Mouse (Mus musculus): ENCODE data around the gene Smtnl2. TPM values are rescaled to one million over a fixed set of nuclear protein-coding genes. Genes with fewer than 3 reads are reported as not detected.
A peak's percentile ranks its signal among the peaks of the same experiment; 100 is the strongest.
"Not testable (repeated sequence)": the region's sequence is repeated elsewhere in the genome, so short reads cannot be mapped to it uniquely, and the experiment has no call there.

The Smtnl2 gene
- polyA plus RNA-seq, 1 experiment, result 20.3 TPM

DNA sequence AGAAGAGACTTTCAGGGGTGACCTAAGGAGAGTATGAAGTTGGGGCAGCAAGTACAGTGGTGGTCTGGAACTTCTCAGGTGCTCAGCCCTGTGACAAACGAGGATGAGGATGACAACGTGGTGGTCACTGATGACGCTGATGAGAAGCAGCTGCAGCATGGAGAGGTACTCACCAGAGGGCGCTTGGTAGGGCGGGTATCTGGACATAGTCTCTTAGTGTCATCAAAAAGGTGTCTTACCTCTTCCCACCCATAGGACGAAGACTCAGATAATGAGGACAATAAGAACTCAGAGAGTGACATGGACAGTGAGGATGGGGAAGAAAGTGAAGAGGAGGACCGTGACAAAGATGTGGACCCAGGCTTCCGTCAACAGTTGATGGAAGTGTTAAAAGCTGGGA is 36.0 kb upstream of the Smtnl2 start:
- WGBS, result 84% methylated on average over 8 of the region's 8 CpGs
- no peak overlapping the region for H3K27ac ChIP-seq (ENCODE audit: insufficient read depth, low read depth, low read length)
- DNase-seq, result no peak
- H3K4me1 ChIP-seq (ENCODE audit: control insufficient read depth, insufficient read depth, low read length), result 0 out of 2 replicates have a peak, but pooled peaks cover under 1% of the 10 kb centered on the region
- H3K36me3 ChIP-seq (ENCODE audit: control insufficient read depth, insufficient read depth, low read length), result no peaks in the 10 kb centered on the region; the same call in 1 of the 2 replicates
- no peak for TF ChIP-seq POLR2A (IDR thresholded peaks at IDR 0.05; ENCODE audit: low read depth, low read length)
- TF ChIP-seq CTCF (conservative IDR thresholded peaks at IDR 0.05; ENCODE audit: insufficient read depth, insufficient read length, low read depth, low read length), result 0 out of 2 replicates have a peak, but pooled peaks have one; percentile 14
- no peaks in the 10 kb centered on the region for H3K27me3 ChIP-seq (replicated peaks; ENCODE audit: control insufficient read depth, insufficient read depth, low read length)
- H3K4me3 ChIP-seq (ENCODE audit: insufficient read depth, low read depth, low read length), result no peak overlapping the region

DNA sequence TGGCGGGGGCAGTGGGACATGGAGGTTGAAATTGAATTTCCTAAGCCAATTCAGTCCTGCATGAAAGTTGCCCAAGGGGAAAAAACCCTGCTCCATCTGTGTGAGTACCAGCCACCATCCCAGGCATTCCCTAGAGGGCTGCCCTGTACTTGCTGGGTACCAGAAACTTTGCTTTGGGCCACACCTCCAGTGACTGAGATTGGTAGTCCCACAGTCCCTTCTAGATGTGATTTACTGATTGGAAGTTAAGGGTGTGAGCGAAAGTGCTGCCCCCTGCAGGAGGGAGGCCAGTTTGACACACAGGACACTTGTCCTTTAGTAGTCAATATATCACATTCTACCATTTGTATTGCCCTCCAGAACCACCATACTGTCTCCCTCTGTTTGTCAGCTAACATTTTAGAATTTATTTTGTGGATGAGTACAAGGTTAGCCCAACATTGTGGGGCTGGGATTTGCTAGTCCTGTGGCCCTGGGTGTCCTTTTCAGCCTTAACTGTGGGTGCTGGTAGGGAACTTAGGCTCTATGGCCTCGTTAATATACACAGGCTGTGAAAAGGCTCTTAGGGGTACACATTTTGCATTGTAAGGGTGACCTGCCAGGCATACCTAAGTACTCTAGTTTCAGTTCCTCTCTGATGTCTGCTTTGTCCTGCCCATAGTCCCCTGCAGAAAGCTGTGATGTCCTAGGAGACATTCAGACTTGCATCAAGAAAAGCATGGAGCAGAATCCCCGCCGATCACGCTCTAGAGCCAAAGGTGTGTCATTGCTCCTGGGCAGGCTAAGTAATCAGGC is 35.0 kb upstream of the Smtnl2 start:
- 89% methylated on average over 6 of the region's 6 CpGs for WGBS
- no peaks in the 10 kb centered on the region; the same call in 1 of the 2 replicates for H3K36me3 ChIP-seq (ENCODE audit: control insufficient read depth, insufficient read depth, low read length)
- peaks cover 9% of the 10 kb centered on the region; the same call in 1 of the 2 replicates for H3K4me1 ChIP-seq (ENCODE audit: control insufficient read depth, insufficient read depth, low read length)
- TF ChIP-seq CTCF (conservative IDR thresholded peaks at IDR 0.05; ENCODE audit: insufficient read depth, insufficient read length, low read depth, low read length) (peak; percentile 83), POLR2A (IDR thresholded peaks at IDR 0.05; ENCODE audit: low read depth, low read length) (no peak)
- no peak overlapping the region for H3K27ac ChIP-seq (ENCODE audit: insufficient read depth, low read depth, low read length)
- H3K27me3 ChIP-seq (replicated peaks; ENCODE audit: control insufficient read depth, insufficient read depth, low read length), result no peaks in the 10 kb centered on the region
- DNase-seq, result peak; percentile 59
- no peak overlapping the region for H3K4me3 ChIP-seq (ENCODE audit: insufficient read depth, low read depth, low read length)

DNA sequence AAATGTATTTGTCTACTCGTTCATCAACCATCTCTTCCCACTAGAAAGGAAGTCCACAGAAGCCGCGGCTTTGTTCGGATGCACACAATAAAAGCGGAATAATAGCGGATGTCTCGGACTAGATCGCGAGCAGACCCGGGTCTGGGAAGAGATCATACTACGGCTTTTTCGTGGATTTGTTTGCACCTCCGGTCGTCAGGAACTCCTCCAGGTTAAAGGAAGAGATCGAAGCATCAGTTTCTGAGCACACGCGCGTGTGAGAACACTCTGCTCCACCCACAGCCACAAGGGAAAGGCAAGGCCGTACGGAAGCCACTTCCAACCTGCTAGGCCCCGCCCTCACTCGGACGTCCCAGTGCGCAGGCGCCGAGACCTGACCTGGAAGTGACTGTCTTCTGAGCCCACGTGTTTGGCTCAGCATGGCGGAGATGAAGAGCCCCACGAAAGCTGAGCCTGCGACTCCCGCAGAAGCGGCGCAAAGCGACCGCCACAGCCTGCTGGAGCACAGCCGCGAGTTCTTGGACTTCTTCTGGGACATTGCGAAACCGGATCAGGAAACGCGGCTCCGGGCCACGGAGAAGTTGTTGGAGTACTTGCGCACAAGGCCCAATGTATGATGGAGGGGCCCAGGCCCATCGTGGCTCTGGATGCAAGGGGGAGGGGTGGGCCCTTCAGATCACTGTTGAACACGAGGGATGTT is 29.6 kb upstream of the Smtnl2 start, which contains the start of gene Mybbp1a:
Gene Mybbp1a, plus strand, starts transcription at position 391 of the 700 bp plus-strand sequence.
- Histone ChIP-seq H3K27ac (ENCODE audit: insufficient read depth, low read depth, low read length) (peak within 1 kb of the TSS; percentile 63), H3K36me3 (ENCODE audit: control insufficient read depth, insufficient read depth, low read length) (no peaks in the 10 kb centered on the region), H3K27me3 (replicated peaks; ENCODE audit: control insufficient read depth, insufficient read depth, low read length) (no peaks in the 10 kb centered on the region), H3K4me1 (ENCODE audit: control insufficient read depth, insufficient read depth, low read length) (peaks cover 19% of the 10 kb centered on the region), H3K4me3 (ENCODE audit: insufficient read depth, low read depth, low read length) (peak within 1 kb of the TSS; percentile 84)
- TF ChIP-seq POLR2A (IDR thresholded peaks at IDR 0.05; ENCODE audit: low read depth, low read length) (peak; percentile 91), CTCF (conservative IDR thresholded peaks at IDR 0.05; ENCODE audit: insufficient read depth, insufficient read length, low read depth, low read length) (no peak)
- WGBS, result under 1% methylated on average over 46 of the region's 46 CpGs
- peak; percentile 99 for DNase-seq

DNA sequence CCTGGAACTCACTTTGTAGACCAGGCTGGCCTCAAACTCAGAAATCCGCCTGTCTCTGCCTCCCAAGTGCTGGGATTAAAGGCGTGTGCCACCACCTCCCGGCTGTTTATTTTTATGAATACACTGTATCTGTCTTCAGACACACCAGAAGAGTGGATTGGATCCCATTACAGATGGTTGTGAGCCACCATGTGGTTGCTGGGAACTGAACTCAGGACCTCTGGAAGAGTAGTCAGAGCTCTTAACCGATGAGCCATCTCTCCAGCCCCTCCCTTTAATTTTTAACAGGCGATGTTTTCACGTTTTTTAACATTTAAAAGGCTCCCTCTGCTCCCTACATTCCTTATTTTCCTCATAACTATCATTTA is 29.1 kb upstream of the Smtnl2 start:
- not testable (repeated sequence) for H3K36me3 ChIP-seq (ENCODE audit: control insufficient read depth, insufficient read depth, low read length); DNase-seq; H3K27me3 ChIP-seq (replicated peaks; ENCODE audit: control insufficient read depth, insufficient read depth, low read length)
- Histone ChIP-seq H3K4me1 (ENCODE audit: control insufficient read depth, insufficient read depth, low read length) (peaks cover 22% of the 10 kb centered on the region), H3K27ac (ENCODE audit: insufficient read depth, low read depth, low read length) (peak overlapping the region; percentile 63; the same call in 1 of the 2 replicates), H3K4me3 (ENCODE audit: insufficient read depth, low read depth, low read length) (peak overlapping the region; percentile 84)
- WGBS, result 35% methylated on average over 6 of the region's 6 CpGs

DNA sequence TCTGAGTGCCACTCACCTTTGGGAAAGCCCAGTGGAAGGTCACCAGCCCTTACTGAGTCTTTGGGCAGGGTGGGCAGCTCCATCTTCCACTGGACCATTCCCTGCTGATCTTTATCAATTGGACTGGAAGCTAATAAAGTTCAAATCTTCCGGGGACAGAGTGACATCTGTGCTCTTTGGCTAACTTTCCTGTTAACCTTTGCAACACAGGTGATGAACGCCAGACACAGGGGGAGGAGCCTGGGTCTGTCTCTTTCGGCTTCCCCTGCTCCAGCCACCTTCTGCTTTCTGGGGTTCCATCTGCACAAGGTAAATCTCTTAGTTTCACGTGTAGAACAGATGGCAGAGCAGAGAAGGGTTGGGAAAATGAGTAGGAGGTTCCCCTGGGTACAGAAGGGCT is 26.9 kb upstream of the Smtnl2 start:
- Histone ChIP-seq H3K36me3 (ENCODE audit: control insufficient read depth, insufficient read depth, low read length) (no peaks in the 10 kb centered on the region), H3K4me3 (ENCODE audit: insufficient read depth, low read depth, low read length) (no peak overlapping the region), H3K4me1 (ENCODE audit: control insufficient read depth, insufficient read depth, low read length) (peaks cover 30% of the 10 kb centered on the region), H3K27ac (ENCODE audit: insufficient read depth, low read depth, low read length) (no peak overlapping the region), H3K27me3 (replicated peaks; ENCODE audit: control insufficient read depth, insufficient read depth, low read length) (no peaks in the 10 kb centered on the region)
- 49% methylated on average over 4 of the region's 4 CpGs for WGBS
- TF ChIP-seq POLR2A (IDR thresholded peaks at IDR 0.05; ENCODE audit: low read depth, low read length) (no peak), CTCF (conservative IDR thresholded peaks at IDR 0.05; ENCODE audit: insufficient read depth, insufficient read length, low read depth, low read length) (no peak)
- no peak for DNase-seq

DNA sequence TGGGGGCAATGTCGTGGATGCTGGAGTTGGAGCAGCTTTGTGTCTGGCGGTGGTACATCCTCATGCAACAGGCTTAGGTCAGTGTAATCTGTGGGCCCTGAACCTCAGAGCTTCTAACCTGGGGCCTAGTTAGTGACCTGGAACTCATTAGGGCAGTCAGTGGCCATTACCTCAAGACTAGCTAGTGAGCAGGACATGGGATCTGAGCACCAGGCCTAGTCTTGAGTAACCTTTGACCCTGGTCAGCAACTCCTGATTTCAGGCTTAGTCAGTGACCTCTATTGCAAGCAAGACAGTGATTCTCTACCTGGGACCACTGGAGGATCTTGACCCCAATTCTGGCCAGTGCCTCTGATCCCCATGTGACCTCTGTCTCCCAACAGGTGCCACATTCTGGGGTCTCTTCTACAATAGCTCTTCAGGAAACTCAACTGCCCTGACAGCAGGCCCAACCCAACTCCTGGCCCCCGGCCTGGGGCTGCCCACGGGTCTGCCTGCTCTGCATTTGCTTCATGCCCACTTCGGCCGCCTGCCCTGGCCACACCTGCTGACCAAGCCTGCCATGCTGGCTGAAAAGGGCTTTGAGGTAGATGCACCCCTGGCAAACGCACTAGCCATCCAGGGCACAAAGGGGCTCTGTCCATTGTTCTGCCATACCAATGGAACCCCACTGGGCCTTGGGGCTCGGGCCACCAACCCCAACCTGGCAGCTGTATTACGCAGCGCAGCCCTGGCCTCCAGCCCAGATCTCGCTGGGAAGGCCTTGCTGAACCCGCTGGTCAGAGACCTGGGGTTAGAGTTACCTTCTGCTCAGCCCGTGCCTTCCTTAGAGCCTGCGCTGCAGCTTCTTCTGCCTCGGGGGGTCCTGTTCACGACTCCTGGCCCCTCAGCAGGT is 25.5 kb upstream of the Smtnl2 start:
- TF ChIP-seq POLR2A (IDR thresholded peaks at IDR 0.05; ENCODE audit: low read depth, low read length) (no peak), CTCF (conservative IDR thresholded peaks at IDR 0.05; ENCODE audit: insufficient read depth, insufficient read length, low read depth, low read length) (no peak)
- no peaks in the 10 kb centered on the region for H3K36me3 ChIP-seq (ENCODE audit: control insufficient read depth, insufficient read depth, low read length)
- peak; percentile 80 for DNase-seq
- H3K4me1 ChIP-seq (ENCODE audit: control insufficient read depth, insufficient read depth, low read length), result peaks cover 26% of the 10 kb centered on the region
- H3K4me3 ChIP-seq (ENCODE audit: insufficient read depth, low read depth, low read length), result no peak overlapping the region
- 61% methylated on average over 16 of the region's 16 CpGs for WGBS
- no peaks in the 10 kb centered on the region for H3K27me3 ChIP-seq (replicated peaks; ENCODE audit: control insufficient read depth, insufficient read depth, low read length)
- no peak overlapping the region for H3K27ac ChIP-seq (ENCODE audit: insufficient read depth, low read depth, low read length)
